Mouse (Mus musculus) T-helper 17 cell (primary cell): ENCODE measurements around the gene Il4ra.

Source experiments
- in situ Hi-C, 2 experiments: fragments of 300-600 bp; cut with MboI, MseI; formaldehyde crosslinking; loops; 1 replicate in 1 of 2; 2 replicates in 1 of 2; pipeline ENCODE4 v1.15.1; 2025; ENCODE audit warnings: high pct_unique_total_duplicates in 2 of 2

Gene Il4ra

GRCm38 (mm10) chr7:125546727-125547126 lies 5.2 kb upstream of the Il4ra start:
- in situ Hi-C loops, result no loop called here

DNA sequence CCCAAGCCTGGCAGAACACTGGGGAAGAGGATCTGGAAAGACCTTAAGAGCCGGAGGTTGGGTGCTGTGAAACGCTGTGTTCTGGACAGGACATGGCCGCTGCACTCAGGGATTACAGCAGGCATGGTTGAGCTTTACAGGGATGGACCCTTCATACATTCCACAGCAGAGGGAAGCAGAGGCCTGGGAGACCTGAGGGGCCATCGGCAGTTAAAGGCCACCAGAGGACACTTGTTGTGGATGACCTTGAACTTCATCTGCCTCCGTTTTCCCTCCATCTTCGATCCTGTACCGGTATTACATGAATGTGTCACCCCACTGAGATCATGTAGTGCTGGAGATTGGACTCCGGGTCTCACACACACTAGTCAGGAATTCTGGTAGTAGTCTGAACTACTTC lies 2.0 kb upstream of the Il4ra start:
- in situ Hi-C loops, result loop anchor here (5.0 kb wide), 2 partner anchors 52 to 63 kb away; partner anchors contain the start of gene Il21r (in 1 of the 2)

- in situ Hi-C loops, result loop anchor here (5.0 kb wide), 2 partner anchors 51 to 64 kb away; partner anchors contain the start of gene Il21r (in 1 of the 2)
Observed at GRCm38 (mm10) chr7:125550881-125551381, 989 bp upstream of the Il4ra start.

DNA sequence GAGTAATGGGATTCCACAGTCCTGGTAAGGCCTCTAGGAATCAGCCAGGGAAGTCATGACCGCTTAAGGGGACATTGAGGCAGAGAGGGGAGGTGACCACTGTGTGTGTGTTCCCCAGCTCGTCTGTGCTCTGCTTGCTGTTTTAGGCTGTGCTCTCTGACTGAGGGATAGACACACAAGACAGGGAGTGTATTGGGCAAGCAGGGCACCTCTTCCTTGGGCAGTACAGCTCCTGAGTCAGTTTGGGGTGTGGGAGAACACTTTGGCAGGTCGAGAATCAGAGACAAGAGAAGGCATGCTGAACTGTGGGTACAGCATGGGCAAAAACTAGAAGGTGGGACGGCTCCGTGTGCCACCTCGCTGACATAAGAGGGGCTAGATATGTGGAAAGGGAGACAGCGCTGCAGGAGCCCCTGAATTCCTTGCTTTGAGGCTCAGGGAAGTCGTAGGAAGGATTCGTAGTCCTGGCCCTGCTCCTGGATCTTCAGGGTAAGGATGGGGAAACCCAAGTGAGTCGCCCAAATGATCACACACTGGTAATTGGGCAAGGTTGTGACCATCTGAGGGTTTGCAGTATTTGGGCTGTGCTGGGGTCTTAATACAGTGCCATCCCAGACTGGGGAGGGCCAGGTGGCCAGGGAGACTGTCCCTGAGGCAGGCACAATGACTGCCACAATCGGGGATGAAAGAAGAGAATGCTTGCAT lies 1.1 kb downstream of the Il4ra start:
- in situ Hi-C loops, result loop anchor here (5.0 kb wide), 2 partner anchors 49 to 66 kb away; partner anchors contain the start of gene Il21r (in 1 of the 2)

DNA sequence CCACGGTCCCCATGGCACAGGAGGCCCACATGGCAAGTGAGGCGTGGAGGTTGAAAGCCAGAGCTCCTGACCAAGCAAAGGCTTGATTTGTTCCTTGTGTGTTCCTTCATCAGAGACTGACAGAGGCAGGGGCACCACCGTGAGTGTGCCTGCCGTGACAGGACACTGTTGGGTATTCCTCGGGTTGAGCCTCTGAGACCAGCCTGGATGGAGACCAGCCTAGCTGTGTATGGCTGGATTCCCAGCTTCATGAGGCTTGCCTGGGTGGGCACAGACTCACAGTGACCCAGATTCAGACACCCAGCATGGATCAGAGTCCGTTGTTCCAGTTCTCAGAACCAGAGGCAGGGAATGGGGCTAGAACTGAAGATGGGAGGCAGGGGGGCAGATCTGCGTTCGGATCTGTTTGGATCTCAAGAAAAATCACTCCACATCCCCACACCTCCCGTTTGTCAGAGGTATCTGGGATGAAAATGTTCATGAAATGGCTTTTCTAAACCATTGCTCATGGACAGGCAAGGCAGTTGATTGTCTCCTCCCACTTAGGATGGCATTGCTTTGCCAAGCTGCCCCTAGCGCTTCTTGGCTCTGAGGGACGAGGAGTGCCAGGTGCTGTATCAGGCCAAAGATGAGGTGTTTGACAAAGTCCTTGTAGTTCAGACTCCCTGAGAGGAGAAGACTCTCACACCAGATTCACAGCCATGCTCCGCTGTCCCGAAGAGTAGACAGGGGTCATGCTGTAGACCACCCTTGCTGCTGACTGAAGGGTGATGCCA lies 1.9 kb downstream of the Il4ra start:
- in situ Hi-C loops, result loop anchor here (5.0 kb wide), 2 partner anchors 48 to 67 kb away; partner anchors contain the start of gene Il21r (in 1 of the 2)

DNA sequence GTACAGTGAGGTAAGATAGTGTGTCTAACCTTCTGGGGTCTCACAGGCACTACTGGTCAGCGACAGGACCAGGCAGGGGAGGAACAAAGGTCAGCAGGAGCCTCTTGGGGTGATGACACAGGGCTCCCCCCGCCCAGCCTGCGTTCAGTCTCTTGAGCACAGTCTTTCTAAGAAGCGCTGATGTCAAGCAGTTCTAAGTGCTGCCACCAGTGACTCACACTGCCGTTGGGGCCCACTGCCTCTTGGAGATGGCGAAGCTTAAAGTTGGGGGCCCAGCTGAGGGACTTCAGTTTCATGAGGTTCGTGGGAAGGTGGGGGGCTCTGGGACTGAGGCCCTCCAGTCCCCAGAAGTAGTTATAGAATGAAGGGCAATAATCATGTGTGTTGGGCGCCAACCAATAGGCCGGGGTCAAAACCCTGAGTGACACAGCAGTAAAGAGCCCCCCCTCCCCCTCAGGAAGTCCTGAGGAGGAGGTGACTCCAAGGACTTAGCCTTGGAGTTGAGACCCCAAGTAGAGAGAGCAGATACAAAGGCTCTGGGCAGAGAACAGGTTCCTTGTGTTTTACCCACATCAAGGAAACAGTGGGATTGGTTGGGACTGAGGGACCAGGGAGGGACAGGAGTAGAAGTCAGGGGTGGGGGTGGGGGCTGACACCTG lies 2.7 kb downstream of the Il4ra start:
- in situ Hi-C loops, result loop anchor here (5.0 kb wide), 2 partner anchors 48 to 67 kb away; partner anchors contain the start of gene Il21r (in 1 of the 2)

GRCm38 (mm10) chr7:125555351-125555872 lies 3.5 kb downstream of the Il4ra start:
- in situ Hi-C loops, result no loop called here

GRCm38 (mm10) chr7:125556096-125556495 lies 4.2 kb downstream of the Il4ra start:
- in situ Hi-C loops, result no loop called here

- in situ Hi-C loops, result no loop called here
Observed at GRCm38 (mm10) chr7:125556865-125557264, 4.9 kb downstream of the Il4ra start.

DNA sequence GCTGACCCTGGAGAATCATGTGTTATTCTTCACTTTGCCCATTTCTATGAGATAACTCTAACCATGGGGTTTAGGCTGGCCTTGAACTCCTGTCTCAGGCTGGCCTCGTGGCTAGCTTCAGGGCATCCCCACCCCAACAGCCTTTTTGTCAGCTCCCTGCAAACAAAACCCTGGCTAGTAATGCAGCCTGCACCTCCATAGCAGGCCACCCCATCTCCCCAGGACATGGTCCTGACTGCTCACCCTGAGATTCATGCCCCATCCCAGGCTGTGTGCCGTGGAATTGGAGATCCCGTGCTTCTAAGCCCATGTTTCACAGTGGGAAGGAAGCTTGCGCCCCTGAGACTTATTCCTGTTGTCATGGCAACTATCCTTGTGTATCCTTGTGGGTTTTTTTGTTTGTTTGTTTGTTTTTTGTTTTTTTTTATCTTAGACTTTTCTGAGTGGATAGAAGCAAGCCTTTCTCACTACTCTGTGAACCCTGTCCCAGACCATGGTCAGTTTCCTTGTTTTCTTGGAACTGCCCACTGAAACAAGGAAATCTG lies 6.6 kb downstream of the Il4ra start:
- in situ Hi-C loops, result no loop called here

- in situ Hi-C loops, result no loop called here
Observed at GRCm38 (mm10) chr7:125558997-125559396, 7.1 kb downstream of the Il4ra start.

- in situ Hi-C loops, result no loop called here
Observed at GRCm38 (mm10) chr7:125559537-125559936, 7.6 kb downstream of the Il4ra start.

GRCm38 (mm10) chr7:125560146-125560785 lies 8.3 kb downstream of the Il4ra start:
- in situ Hi-C loops, result no loop called here

DNA sequence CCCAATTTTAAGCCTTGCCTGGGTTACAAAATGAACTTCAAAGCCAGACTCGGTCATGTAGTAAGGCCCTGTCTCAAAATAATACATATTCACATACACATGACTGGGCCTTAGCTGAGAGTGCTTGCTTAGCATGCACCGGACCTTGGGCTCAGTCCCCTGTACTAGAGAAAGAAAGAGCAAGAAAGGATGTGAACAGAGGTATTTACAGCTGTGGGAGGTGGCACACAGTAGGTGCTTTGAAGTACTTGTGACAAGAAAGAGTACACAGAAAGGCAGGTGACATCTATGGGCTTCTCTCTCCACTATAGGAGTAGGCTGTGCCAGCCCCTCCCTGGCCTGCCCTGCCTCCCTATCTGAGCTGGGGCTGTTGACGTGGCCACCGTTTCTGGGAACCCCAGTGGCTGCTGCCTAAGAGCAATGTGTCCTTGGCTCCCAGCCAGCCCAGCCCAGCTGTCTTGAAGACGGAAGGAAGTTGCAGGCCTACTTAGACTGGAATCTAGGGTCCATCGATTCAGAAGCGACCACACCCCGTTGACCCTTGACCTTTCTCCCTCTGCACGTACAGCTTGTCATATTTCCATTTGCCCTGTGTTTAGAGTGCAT lies 9.3 kb downstream of the Il4ra start:
- in situ Hi-C loops, result no loop called here

DNA sequence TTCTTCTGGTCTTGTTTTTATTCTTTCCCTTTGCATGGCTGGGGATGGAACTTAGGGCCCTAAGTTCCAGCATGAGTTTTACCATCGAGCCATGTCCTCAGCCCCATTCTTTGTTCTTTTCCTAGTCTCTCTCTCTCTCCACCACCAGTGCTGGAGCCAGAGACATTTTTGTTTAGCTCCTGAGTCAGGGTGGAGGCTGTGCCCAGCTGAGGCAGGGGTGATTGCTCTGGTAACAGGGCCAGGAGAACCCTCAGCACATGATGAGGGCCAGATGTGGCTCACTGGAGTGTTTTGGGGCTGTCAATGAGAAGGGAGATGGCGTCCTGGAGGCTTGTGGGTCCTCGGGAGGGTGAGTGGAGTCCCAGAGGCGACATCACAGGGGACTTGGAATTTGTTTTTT lies 10.5 kb downstream of the Il4ra start:
- in situ Hi-C loops, result no loop called here

DNA sequence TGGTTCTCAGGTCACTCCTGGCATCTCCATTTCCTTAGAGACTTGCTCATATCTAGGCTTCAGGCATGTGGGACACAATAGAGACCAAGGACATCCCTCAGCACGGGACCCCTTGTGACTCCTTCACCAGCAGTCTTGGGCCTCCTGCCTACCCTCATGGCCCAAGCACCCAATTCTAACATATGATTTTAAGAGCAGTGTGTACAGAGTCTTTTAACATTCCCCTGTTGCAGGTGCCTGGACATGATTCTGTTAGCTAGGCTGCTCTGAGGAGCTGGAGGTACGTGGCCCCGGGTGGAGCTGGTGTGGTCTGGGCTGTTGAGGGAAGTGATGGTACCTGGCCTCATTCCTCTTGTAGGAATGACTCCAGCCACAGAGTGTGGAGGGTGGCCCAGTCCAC lies 11.2 kb downstream of the Il4ra start:
- in situ Hi-C loops, result no loop called here

GRCm38 (mm10) chr7:125564316-125565024 lies 12.6 kb downstream of the Il4ra start:
- in situ Hi-C loops, result loop anchor here in 1 of 2 experiments (5.0 kb wide), 1 partner anchor 97 kb away; no protein-coding TSS in a partner anchor

GRCm38 (mm10) chr7:125565516-125566285 lies 13.8 kb downstream of the Il4ra start:
- in situ Hi-C loops, result loop anchor here in 1 of 2 experiments (5.0 kb wide), 1 partner anchor 98 kb away; no protein-coding TSS in a partner anchor

- in situ Hi-C loops, result loop anchor here in 1 of 2 experiments (5.0 kb wide), 1 partner anchor 99 kb away; no protein-coding TSS in a partner anchor
Observed at GRCm38 (mm10) chr7:125566420-125566819, 14.5 kb downstream of the Il4ra start.
